Mouse (Mus musculus) forebrain, embryonic 13.5 days (tissue): ENCODE results near the gene Ankrd13c. TPM values are rescaled to one million over a fixed set of nuclear protein-coding genes. Genes with fewer than 3 reads are reported as not detected.

Source experiments
- ATAC-seq: fragments of 200-750 bp; cut with Nextera tagmentation; 2 replicates; pipeline ENCODE4 v1.8.0; 2017
- H3K27ac ChIP-seq: fragments of 300-500 bp; sonication (generic); 2 replicates; pipeline ENCODE4 v1.5.1; 2015; ENCODE audit warnings: inconsistent platforms, mild to moderate bottlenecking, moderate library complexity
- H3K27me3 ChIP-seq: fragments of 300-500 bp; sonication (generic); 2 replicates; pipeline ENCODE4 v1.6.1; 2015; ENCODE audit warnings: mild to moderate bottlenecking, inconsistent platforms
- H3K36me3 ChIP-seq: fragments of 300-500 bp; sonication (generic); 2 replicates; pipeline ENCODE4 v1.6.1; 2015; ENCODE audit warnings: mild to moderate bottlenecking, inconsistent platforms; ENCODE audit not compliant: poor library complexity, severe bottlenecking
- H3K4me1 ChIP-seq: fragments of 300-500 bp; sonication (generic); 2 replicates; pipeline ENCODE4 v1.6.1; 2015; ENCODE audit warnings: inconsistent platforms
- H3K4me2 ChIP-seq: fragments of 300-500 bp; sonication (generic); 2 replicates; pipeline ENCODE4 v1.6.1; 2015; ENCODE audit warnings: inconsistent platforms, mild to moderate bottlenecking, moderate library complexity
- H3K4me3 ChIP-seq: fragments of 300-500 bp; sonication (generic); 2 replicates; pipeline ENCODE4 v1.5.1; 2015; ENCODE audit warnings: mild to moderate bottlenecking, inconsistent platforms
- H3K9ac ChIP-seq: fragments of 300-500 bp; sonication (generic); 2 replicates; pipeline ENCODE4 v1.6.1; 2015; ENCODE audit warnings: mild to moderate bottlenecking, inconsistent platforms
- H3K9me3 ChIP-seq: fragments of 300-500 bp; sonication (generic); replicated peaks from 2 replicates; pipeline ENCODE4 v1.6.1; 2016; ENCODE audit warnings: inconsistent platforms
- WGBS: fragments of 180-500 bp; shearing (Covaris S2); methylation state at CpG from one replicate; pipeline ENCODE4 v1.1.7; 2015; 5-methylcytosine and 5-hydroxymethylcytosine counted together
- polyA plus RNA-seq: library from polyadenylated mRNA; unstranded; fragments of >200 nt; fragmentation: Nextera tagmentation; extraction: Ambion mirVana; gene quantifications from 2 replicates; pipeline ENCODE4 v1.2.1, GENCODE M21; 2015

Ankrd13c gene
- polyA plus RNA-seq, 1 experiment from 2014 or later, result 22.5 TPM

GRCm38 (mm10) chr3:157971151-157971550, 24.1 kb downstream of the Ankrd13c start:
- Histone ChIP-seq H3K27me3 (no peaks in the 10 kb centered on the region), H3K9me3 (no peaks in the 10 kb centered on the region), H3K4me3 (no peak overlapping the region), H3K36me3 (peaks cover 8% of the 10 kb centered on the region), H3K9ac (no peak overlapping the region), H3K4me2 (no peak overlapping the region), H3K4me1 (no peaks in the 10 kb centered on the region), H3K27ac (no peak overlapping the region)
- 93% methylated on average over 2 of the region's 2 CpGs for WGBS
- no peak for ATAC-seq

DNA sequence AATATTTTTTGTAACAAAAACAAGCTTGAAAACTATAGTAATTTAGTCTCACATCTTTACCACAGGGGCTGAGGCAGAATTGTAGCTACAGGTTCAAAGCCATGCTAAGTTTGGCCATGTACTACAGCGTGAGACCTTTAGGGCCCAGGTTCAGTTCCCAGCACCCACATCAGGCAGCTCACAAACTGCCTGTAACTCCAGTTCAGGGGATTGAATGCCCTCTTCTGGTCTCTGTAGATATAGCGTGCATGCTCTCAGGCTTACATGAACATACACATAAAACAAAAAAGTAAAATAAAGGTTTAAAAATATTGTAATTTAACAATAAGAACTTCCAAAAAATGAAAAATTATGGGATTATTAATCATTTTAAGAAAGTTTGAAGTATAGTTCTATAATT, 26.2 kb downstream of the Ankrd13c start:
- H3K9ac ChIP-seq, result no peak overlapping the region
- no peak overlapping the region for H3K27ac ChIP-seq
- no peak for ATAC-seq
- no peaks in the 10 kb centered on the region for H3K9me3 ChIP-seq
- 99% methylated on average over 2 of the region's 2 CpGs for WGBS
- peaks cover 8% of the 10 kb centered on the region for H3K36me3 ChIP-seq
- H3K4me1 ChIP-seq, result no peaks in the 10 kb centered on the region
- H3K4me3 ChIP-seq, result no peak overlapping the region
- no peak overlapping the region for H3K4me2 ChIP-seq
- no peaks in the 10 kb centered on the region for H3K27me3 ChIP-seq

- H3K4me3 ChIP-seq, result no peak overlapping the region
- H3K9me3 ChIP-seq, result no peaks in the 10 kb centered on the region
- H3K36me3 ChIP-seq, result 0 out of 2 replicates have a peak, but pooled peaks cover 2% of the 10 kb centered on the region
- no peak overlapping the region for H3K4me2 ChIP-seq
- H3K27me3 ChIP-seq, result no peaks in the 10 kb centered on the region
- no peak overlapping the region for H3K9ac ChIP-seq
- H3K4me1 ChIP-seq, result no peaks in the 10 kb centered on the region
- no peak overlapping the region for H3K27ac ChIP-seq
- ATAC-seq, result no peak
These were observed 32.6 kb downstream of the Ankrd13c start for GRCm38 (mm10) chr3:157979619-157980018.

DNA sequence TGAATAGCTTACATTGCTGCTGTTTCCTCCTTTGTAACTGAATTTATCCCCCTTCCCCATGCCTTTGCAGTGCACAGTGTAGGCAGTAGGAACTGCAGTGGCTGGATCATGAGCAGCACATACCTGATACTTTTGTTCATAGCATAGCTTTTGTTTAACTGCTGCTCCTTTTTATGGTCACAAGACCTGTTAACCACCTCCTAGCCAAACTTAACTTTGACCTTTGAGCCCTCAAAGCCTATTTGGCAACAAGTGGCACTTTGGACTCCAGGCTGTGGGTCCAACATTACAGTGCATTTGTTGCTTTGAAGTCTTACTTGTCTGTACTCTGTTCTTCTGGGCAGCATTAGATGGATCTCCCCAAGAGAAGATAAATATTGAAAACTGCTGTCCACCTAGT, 46.3 kb downstream of the Ankrd13c start:
- Histone ChIP-seq H3K27me3 (no peaks in the 10 kb centered on the region), H3K4me2 (no peak overlapping the region), H3K4me3 (no peak overlapping the region), H3K9me3 (no peaks in the 10 kb centered on the region), H3K36me3 (peaks cover 25% of the 10 kb centered on the region; the same call in 1 of the 2 replicates), H3K4me1 (no peaks in the 10 kb centered on the region), H3K9ac (no peak overlapping the region), H3K27ac (no peak overlapping the region)
- no peak for ATAC-seq

GRCm38 (mm10) chr3:157995726-157996125, 48.7 kb downstream of the Ankrd13c start:
- Histone ChIP-seq H3K27ac (no peak overlapping the region), H3K4me2 (no peak overlapping the region), H3K4me1 (no peaks in the 10 kb centered on the region), H3K9me3 (no peaks in the 10 kb centered on the region), H3K4me3 (no peak overlapping the region), H3K9ac (no peak overlapping the region), H3K36me3 (peaks cover 15% of the 10 kb centered on the region; the same call in 1 of the 2 replicates), H3K27me3 (no peaks in the 10 kb centered on the region)
- ATAC-seq, result no peak
- WGBS, result 95% methylated on average over 2 of the region's 2 CpGs

GRCm38 (mm10) chr3:157998742-157999369, 51.8 kb downstream of the Ankrd13c start:
- Histone ChIP-seq H3K4me2 (no peak overlapping the region), H3K9ac (no peak overlapping the region), H3K4me1 (no peaks in the 10 kb centered on the region), H3K36me3 (peaks cover 31% of the 10 kb centered on the region), H3K9me3 (no peaks in the 10 kb centered on the region), H3K4me3 (no peak overlapping the region), H3K27me3 (no peaks in the 10 kb centered on the region), H3K27ac (no peak overlapping the region)
- ATAC-seq, result no peak
- WGBS, result 43% methylated on average over 1 of the region's 1 CpGs

- H3K36me3 ChIP-seq, result peaks cover 55% of the 10 kb centered on the region
- no peak overlapping the region for H3K4me3 ChIP-seq
- no peak overlapping the region for H3K9ac ChIP-seq
- WGBS, result 79% methylated on average over 1 of the region's 1 CpGs
- no peak for ATAC-seq
- no peak overlapping the region for H3K4me2 ChIP-seq
- no peak overlapping the region for H3K27ac ChIP-seq
- H3K9me3 ChIP-seq, result no peaks in the 10 kb centered on the region
- H3K27me3 ChIP-seq, result no peaks in the 10 kb centered on the region
- H3K4me1 ChIP-seq, result no peaks in the 10 kb centered on the region
These were observed 61.6 kb downstream of the Ankrd13c start for GRCm38 (mm10) chr3:158008647-158009046.

GRCm38 (mm10) chr3:158009762-158010320, 62.8 kb downstream of the Ankrd13c start:
- WGBS, result 55% methylated on average over 1 of the region's 1 CpGs
- no peaks in the 10 kb centered on the region for H3K9me3 ChIP-seq
- no peak overlapping the region for H3K27ac ChIP-seq
- H3K36me3 ChIP-seq, result peaks cover 55% of the 10 kb centered on the region
- no peaks in the 10 kb centered on the region for H3K27me3 ChIP-seq
- no peaks in the 10 kb centered on the region for H3K4me1 ChIP-seq
- H3K4me2 ChIP-seq, result no peak overlapping the region
- no peak overlapping the region for H3K4me3 ChIP-seq
- peak; percentile 9; the same call in 1 of the 2 replicates for ATAC-seq
- no peak overlapping the region for H3K9ac ChIP-seq

- peak; percentile 93 for ATAC-seq
- no peaks in the 10 kb centered on the region for H3K9me3 ChIP-seq
These were observed 84.4 kb downstream of the Ankrd13c start for GRCm38 (mm10) chr3:158031371-158031925.

GRCm38 (mm10) chr3:158032106-158032505, 85.1 kb downstream of the Ankrd13c start:
- Histone ChIP-seq H3K9me3 (no peaks in the 10 kb centered on the region), H3K27ac (peak overlapping the region; percentile 98), H3K9ac (peak overlapping the region; percentile 92), H3K4me2 (peak overlapping the region; percentile 82), H3K4me3 (peak overlapping the region; percentile 87), H3K27me3 (no peaks in the 10 kb centered on the region), H3K36me3 (no peaks in the 10 kb centered on the region), H3K4me1 (peaks cover 33% of the 10 kb centered on the region)
- no peak for ATAC-seq
- WGBS, result 8% methylated on average over 4 of the region's 4 CpGs

More at GRCm38 (mm10) chr3:158031371-158031925, 84.4 kb downstream of the Ankrd13c start:
- H3K36me3 ChIP-seq, result peaks cover 6% of the 10 kb centered on the region
- peak overlapping the region; percentile 98 for H3K27ac ChIP-seq
- peak overlapping the region; percentile 92 for H3K9ac ChIP-seq
- H3K27me3 ChIP-seq, result no peaks in the 10 kb centered on the region
- H3K4me2 ChIP-seq, result peak overlapping the region; percentile 82
- under 1% methylated on average over 61 of the region's 61 CpGs for WGBS
- H3K4me3 ChIP-seq, result peak overlapping the region; percentile 87
- peaks cover 33% of the 10 kb centered on the region for H3K4me1 ChIP-seq

GRCm38 (mm10) chr3:158035866-158036265, 88.8 kb downstream of the Ankrd13c start:
- peak overlapping the region; percentile 86 for H3K9ac ChIP-seq
- H3K36me3 ChIP-seq, result no peaks in the 10 kb centered on the region
- peak overlapping the region; percentile 73 for H3K4me2 ChIP-seq
- H3K9me3 ChIP-seq, result no peaks in the 10 kb centered on the region
- H3K27me3 ChIP-seq, result no peaks in the 10 kb centered on the region
- peaks cover 32% of the 10 kb centered on the region for H3K4me1 ChIP-seq
- WGBS, result 5% methylated on average over 11 of the region's 11 CpGs
- H3K4me3 ChIP-seq, result peak overlapping the region; percentile 66
- ATAC-seq, result no peak
- peak overlapping the region; percentile 73 for H3K27ac ChIP-seq

GRCm38 (mm10) chr3:158036329-158036988, 89.4 kb downstream of the Ankrd13c start, which contains the start of the genes Srsf11 and Lrrc40:
Gene Srsf11 (minus strand): TSS chr3:158036639.
Gene Lrrc40 (plus strand): TSS chr3:158036662.
- no peaks in the 10 kb centered on the region for H3K27me3 ChIP-seq
- H3K9me3 ChIP-seq, result no peaks in the 10 kb centered on the region
- WGBS, result under 1% methylated on average over 55 of the region's 55 CpGs
- H3K4me3 ChIP-seq, result peak within 1 kb of the TSS; percentile 66
- peak within 1 kb of the TSS; percentile 86 for H3K9ac ChIP-seq
- H3K36me3 ChIP-seq, result no peaks in the 10 kb centered on the region
- peak; percentile 97 for ATAC-seq
- peak within 1 kb of the TSS; percentile 73 for H3K27ac ChIP-seq
- H3K4me2 ChIP-seq, result peak within 1 kb of the TSS; percentile 73
- H3K4me1 ChIP-seq, result peaks cover 32% of the 10 kb centered on the region
